Mouse (Mus musculus) CH12.LX (cell line): ENCODE results near the gene Tspan9. TPM values are rescaled to one million over a fixed set of nuclear protein-coding genes. Genes with fewer than 3 reads are reported as not detected.

Source experiments
- DNase-seq: peaks from one replicate; pipeline ENCODE4 v3.0.0-alpha.2; 2013; ENCODE audit errors: extremely low read depth
- H3K27ac ChIP-seq: 2 replicates; pipeline ENCODE4 v1.5.1; 2012; ENCODE audit warnings: low read depth, mild to moderate bottlenecking, control low read depth, moderate library complexity; ENCODE audit not compliant: insufficient read depth
- H3K27me3 ChIP-seq: replicated peaks from 2 replicates; pipeline ENCODE3; 2012; ENCODE audit warnings: inconsistent platforms
- H3K36me3 ChIP-seq, 2 experiments: replicated peaks in 1 of 2; 2 replicates each; pipeline versions ENCODE3 to v1.6.1; 2012; ENCODE audit warnings: inconsistent platforms in 1 of 2, low read length in 1 of 2, mild to moderate bottlenecking in 1 of 2, mixed read lengths in 1 of 2, moderate library complexity in 1 of 2; ENCODE audit not compliant: control insufficient read depth in 1 of 2, insufficient read depth in 1 of 2
- H3K4me1 ChIP-seq, 2 experiments: 2 replicates each; pipeline ENCODE4 v1.6.1; 2012; ENCODE audit warnings: inconsistent platforms in 1 of 2, moderate library complexity in 1 of 2; ENCODE audit not compliant: insufficient read depth in 2 of 2, control insufficient read depth in 1 of 2
- H3K4me2 ChIP-seq: 2 replicates; pipeline ENCODE4 v1.6.1; 2012; ENCODE audit warnings: low read depth, mild to moderate bottlenecking, control low read depth; ENCODE audit not compliant: poor library complexity, insufficient read depth, severe bottlenecking
- H3K4me3 ChIP-seq, 3 experiments: fragments of 150-350 bp in 1 of 3; sonication (generic) in 1 of 3; replicated peaks in 1 of 3; 2 replicates each; pipeline versions ENCODE3 to v1.5.1; 2011 to 2012; ENCODE audit warnings: low read depth in 2 of 3, low read length in 2 of 3, mild to moderate bottlenecking in 2 of 3, moderate library complexity in 2 of 3, control low read depth in 1 of 3, improper control_type of control experiment in 1 of 3, inconsistent platforms in 1 of 3, mixed read lengths in 1 of 3; ENCODE audit not compliant: poor library complexity in 1 of 3
- H3K79me2 ChIP-seq: replicated peaks from 2 replicates; pipeline ENCODE4 v1.6.1; 2012; ENCODE audit warnings: mild to moderate bottlenecking, moderate library complexity; ENCODE audit not compliant: control insufficient read depth, poor library complexity, insufficient read depth, severe bottlenecking; ENCODE audit errors: extremely low read depth
- H3K9ac ChIP-seq: 2 replicates; pipeline ENCODE4 v1.6.1; 2012; ENCODE audit warnings: low read depth, mild to moderate bottlenecking, control low read depth, moderate library complexity; ENCODE audit not compliant: insufficient read depth
- H3K9me3 ChIP-seq: replicated peaks from 2 replicates; pipeline ENCODE3; 2012; ENCODE audit warnings: low read length, inconsistent platforms, mixed read lengths
- CHD1 ChIP-seq: IDR thresholded peaks from 2 replicates; pipeline ENCODE4 v1.6.1; 2012; ENCODE audit warnings: low read depth, low read length, improper control_type of control experiment, inconsistent platforms
- E2F4 ChIP-seq: IDR thresholded peaks from 2 replicates; pipeline ENCODE4 v1.6.1; 2011; ENCODE audit warnings: low read depth, low read length, improper control_type of control experiment; ENCODE audit not compliant: insufficient replicate concordance
- ETS1 ChIP-seq: conservative IDR thresholded peaks from 2 replicates; pipeline ENCODE4 v1.6.1; 2012; ENCODE audit warnings: low read depth, mild to moderate bottlenecking, inconsistent platforms, low read length, improper control_type of control experiment, moderate library complexity
- MAZ ChIP-seq: IDR thresholded peaks from 2 replicates; pipeline ENCODE4 v1.6.1; 2012; ENCODE audit warnings: low read depth, mild to moderate bottlenecking, inconsistent platforms, low read length, improper control_type of control experiment, moderate library complexity
- MEF2A ChIP-seq: IDR thresholded peaks from 2 replicates; pipeline ENCODE4 v1.6.1; 2014; ENCODE audit warnings: low read depth, mild to moderate bottlenecking, inconsistent platforms, low read length, improper control_type of control experiment, borderline replicate concordance
- MYC ChIP-seq: IDR thresholded peaks from 2 replicates; pipeline ENCODE4 v1.6.1; 2011; ENCODE audit warnings: low read depth, mild to moderate bottlenecking, improper control_type of control experiment, low read length
- POLR2AphosphoS2 ChIP-seq: IDR thresholded peaks from 2 replicates; pipeline ENCODE4 v1.6.1; 2011; ENCODE audit warnings: low read depth, low read length, improper control_type of control experiment
- RAD21 ChIP-seq: IDR thresholded peaks from 2 replicates; pipeline ENCODE4 v1.6.1; 2011; ENCODE audit warnings: low read depth, mild to moderate bottlenecking, low read length, improper control_type of control experiment, moderate library complexity
- SIN3A ChIP-seq: IDR thresholded peaks from 2 replicates; pipeline ENCODE4 v1.6.1; 2012; ENCODE audit warnings: low read length, improper control_type of control experiment, inconsistent platforms
- SMC3 ChIP-seq: IDR thresholded peaks from 2 replicates; pipeline ENCODE4 v1.6.1; 2011; ENCODE audit warnings: low read depth, low read length, improper control_type of control experiment
- UBTF ChIP-seq: IDR thresholded peaks from 2 replicates; pipeline ENCODE4 v1.6.1; 2012; ENCODE audit warnings: low read depth, mild to moderate bottlenecking, inconsistent platforms, low read length, improper control_type of control experiment, moderate library complexity
- USF1 ChIP-seq: IDR thresholded peaks from 2 replicates; pipeline ENCODE4 v1.6.1; 2014; ENCODE audit warnings: low read depth, mild to moderate bottlenecking, inconsistent platforms, low read length, improper control_type of control experiment
- USF2 ChIP-seq: conservative IDR thresholded peaks from 2 replicates; pipeline ENCODE4 v1.6.1; 2011; ENCODE audit warnings: low read depth, low read length, improper control_type of control experiment
- ZC3H11A ChIP-seq: IDR thresholded peaks from 2 replicates; pipeline ENCODE4 v1.6.1; 2012; ENCODE audit warnings: low read depth, mild to moderate bottlenecking, inconsistent platforms, low read length, improper control_type of control experiment
- ZKSCAN1 ChIP-seq: IDR thresholded peaks from 2 replicates; pipeline ENCODE4 v1.6.1; 2012; ENCODE audit warnings: low read depth, inconsistent platforms, low read length, improper control_type of control experiment, borderline replicate concordance
- ZMIZ1 ChIP-seq: IDR thresholded peaks from 2 replicates; pipeline ENCODE4 v1.6.1; 2012; ENCODE audit warnings: low read depth, mild to moderate bottlenecking, inconsistent platforms, low read length, improper control_type of control experiment
- ZNF384 ChIP-seq: IDR thresholded peaks from 2 replicates; pipeline ENCODE4 v1.6.1; 2012; ENCODE audit warnings: low read depth, low read length, improper control_type of control experiment, inconsistent platforms
- dilution Hi-C: fragments of 300-500 bp; cut with MboI; formaldehyde crosslinking; loops from 2 replicates; pipeline ENCODE4 v1.14.3; 2020; ENCODE audit warnings: low sequenced_read_pairs; ENCODE audit not compliant: extremely low pct_unique_long_range_greater_than_20kb, extremely low pct_ligation_motif_present
- in situ Hi-C: fragments of 300-500 bp; cut with MboI; formaldehyde crosslinking; loops from 3 replicates; pipeline ENCODE4 v1.14.3; 2019; ENCODE audit warnings: low sequenced_read_pairs, low pct_ligation_motif_present, low pct_unique_long_range_greater_than_20kb, mixed read lengths
- polyA plus RNA-seq: library from polyadenylated mRNA; unstranded; fragments of >175 nt; gene quantifications from 2 replicates; pipeline ENCODE4 v1.2.1, GENCODE M21; 2012; ENCODE audit warnings: low read depth; ENCODE audit not compliant: insufficient read length
- total RNA-seq, 2 experiments: library from RNA; depleted of rRNA; stranded (reverse); fragments of 300-350 nt in 1 of 2; fragments of >200 nt in 1 of 2; gene quantifications; 2 replicates each; pipeline ENCODE4 v1.2.3; 2012 to 2014

Tspan9 gene
- total and polyA plus RNA-seq, 3 experiments, result 0.40 to 0.98 (median 0.71) TPM

DNA sequence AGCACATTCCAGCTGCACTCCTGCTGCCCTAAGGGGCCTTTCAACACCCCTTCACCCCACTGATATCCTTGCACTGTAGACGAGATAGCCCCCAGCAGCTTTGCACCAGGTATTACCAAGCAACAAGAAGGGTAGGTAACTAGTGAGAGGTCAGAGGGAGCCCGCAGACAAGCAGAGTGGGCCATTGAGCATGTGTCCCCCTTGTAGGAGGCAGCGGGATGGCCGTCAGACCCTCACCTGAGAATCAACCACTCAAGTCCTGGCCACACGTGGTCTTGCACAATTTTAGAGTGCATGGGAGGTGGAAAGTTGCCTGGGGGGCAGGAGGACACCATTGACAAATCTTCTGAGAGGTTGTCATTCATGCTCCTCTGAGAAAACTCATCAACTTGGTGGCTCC, 82.1 kb downstream of the Tspan9 start:
- dilution Hi-C loops, result no loop called here
- in situ Hi-C loops, result no loop called here
- Histone ChIP-seq H3K9ac (no peak overlapping the region), H3K4me1 (no peaks in the 10 kb centered on the region; a peak in 1 of 4 replicates), H3K4me2 (no peak overlapping the region), H3K9me3 (no peaks in the 10 kb centered on the region), H3K27ac (no peak overlapping the region), H3K27me3 (peaks cover 96% of the 10 kb centered on the region), H3K36me3 (no peaks in the 10 kb centered on the region), H3K79me2 (no peaks in the 10 kb centered on the region), H3K4me3 (no peak overlapping the region)
- DNase-seq, result no peak
- TF ChIP-seq ZKSCAN1 (no peak), ZC3H11A (no peak), CHD1 (no peak), ZNF384 (no peak)

- Histone ChIP-seq H3K79me2 (no peaks in the 10 kb centered on the region), H3K4me1 (no peaks in the 10 kb centered on the region; a peak in 1 of 4 replicates), H3K27me3 (peaks cover 98% of the 10 kb centered on the region), H3K9ac (no peak overlapping the region), H3K27ac (no peak overlapping the region), H3K9me3 (no peaks in the 10 kb centered on the region), H3K4me2 (no peak overlapping the region), H3K4me3 (no peak overlapping the region), H3K36me3 (no peaks in the 10 kb centered on the region)
- TF ChIP-seq MAZ (no peak), ZC3H11A (no peak), SIN3A (no peak)
- no peak for DNase-seq
- dilution Hi-C loops, result no loop called here
- in situ Hi-C loops, result no loop called here
Observed at GRCm38 (mm10) chr6:128058570-128058969, 84.8 kb downstream of the Tspan9 start.

DNA sequence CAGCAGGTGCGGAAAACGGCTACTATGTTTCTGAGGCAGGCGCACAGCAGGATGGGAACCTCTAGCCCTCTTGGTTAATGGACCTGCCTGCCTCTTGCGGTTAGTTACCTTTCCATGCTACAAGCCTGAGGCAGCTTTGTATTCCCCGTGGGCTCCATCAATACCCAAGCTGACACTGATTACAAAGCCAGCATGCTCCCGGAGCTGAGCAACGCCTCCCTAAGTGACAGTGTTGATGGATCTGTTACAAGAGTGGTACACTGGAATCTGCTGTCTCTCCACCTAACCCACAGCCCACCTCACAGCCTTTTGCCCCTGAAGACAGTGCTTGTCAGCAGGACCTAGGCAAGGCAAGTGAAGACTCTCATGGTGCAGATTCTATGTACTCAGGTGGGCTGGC, 85.2 kb downstream of the Tspan9 start:
- in situ Hi-C loops, result no loop called here
- Histone ChIP-seq H3K4me3 (no peak overlapping the region), H3K79me2 (no peaks in the 10 kb centered on the region), H3K27me3 (peaks cover 98% of the 10 kb centered on the region), H3K9ac (no peak overlapping the region), H3K27ac (no peak overlapping the region), H3K36me3 (no peaks in the 10 kb centered on the region), H3K4me1 (no peaks in the 10 kb centered on the region), H3K4me2 (no peak overlapping the region), H3K9me3 (no peaks in the 10 kb centered on the region)
- dilution Hi-C loops, result no loop called here
- DNase-seq, result no peak
- TF ChIP-seq E2F4 (no peak), USF1 (no peak), ETS1 (no peak), RAD21 (no peak), USF2 (no peak), MEF2A (no peak), SMC3 (no peak), ZMIZ1 (no peak), UBTF (no peak), POLR2AphosphoS2 (no peak), MYC (no peak)
